Mouse (Mus musculus) liver (tissue): ENCODE data around the gene Olfr69.
A peak's percentile ranks its signal among the peaks of the same experiment; 100 is the strongest.
"Not testable (repeated sequence)": the region's sequence is repeated elsewhere in the genome, so short reads cannot be mapped to it uniquely, and the experiment has no call there.

ENCODE experiments used
- DNase-seq: peaks from one replicate; pipeline ENCODE4 v3.0.0-alpha.2; 2020; ENCODE audit warnings: mixed read lengths

Olfr69 gene

DNA sequence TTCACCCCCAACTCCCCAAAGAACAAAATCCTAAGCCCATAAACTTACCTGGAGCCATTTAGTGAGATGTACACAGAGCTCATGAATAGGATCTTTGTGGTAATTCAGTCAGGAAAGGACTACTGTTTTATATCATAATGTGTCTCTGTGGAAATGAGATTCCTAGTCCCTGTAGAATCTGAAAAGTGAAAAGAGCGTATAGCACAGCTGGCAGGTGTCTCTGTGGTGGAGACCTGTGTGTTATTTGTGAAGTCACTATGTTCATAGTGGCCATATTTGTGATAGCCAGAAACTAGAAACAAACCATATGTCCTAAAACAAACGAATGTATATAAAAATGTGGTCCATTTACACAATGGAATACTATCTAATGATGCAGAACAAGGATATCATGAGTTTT is at the start of gene Olfr69:
TSS of gene Olfr69 (minus strand) at position 101 of the 400 bp plus-strand sequence.
- no peak for DNase-seq

DNA sequence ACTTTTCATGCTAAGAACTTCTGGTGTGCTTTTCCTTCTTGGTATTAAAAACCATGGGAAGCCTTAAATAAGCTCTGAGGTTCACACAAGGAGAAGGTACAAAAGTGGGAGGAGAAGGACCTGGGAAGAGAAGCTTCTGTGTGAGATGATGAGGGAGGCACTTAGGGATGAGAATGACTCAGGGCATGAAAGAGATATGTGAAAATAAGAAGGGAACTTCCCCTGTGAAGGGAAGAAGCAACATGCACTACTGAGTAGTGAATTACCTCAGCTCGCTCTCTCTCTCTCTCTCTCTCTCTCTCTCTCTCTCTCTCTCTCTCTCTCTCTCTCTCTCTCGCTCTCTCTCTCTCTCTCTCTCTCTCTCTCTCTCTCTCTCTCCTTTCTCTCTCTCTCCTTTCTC is 43.7 kb upstream of the Olfr69 start:
- DNase-seq, result not testable (repeated sequence)

DNA sequence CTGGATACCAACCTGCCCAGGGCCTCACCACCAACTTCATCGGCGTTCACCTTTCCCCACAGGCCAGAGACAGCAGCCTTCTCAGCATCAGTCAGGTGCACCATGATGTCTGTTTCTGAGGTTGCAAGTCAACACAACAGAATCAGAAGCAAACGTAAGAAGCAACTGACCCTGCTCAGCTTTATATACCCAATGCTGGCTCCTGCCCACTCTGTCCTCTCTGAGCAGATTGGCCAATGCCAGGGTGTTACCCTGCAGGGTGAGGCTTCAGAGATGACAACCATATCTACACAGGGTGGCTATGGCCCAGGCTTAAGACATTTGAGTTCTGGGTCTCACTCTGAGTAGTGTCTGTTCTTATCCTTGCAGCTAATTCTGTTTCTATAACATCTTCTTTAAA is 42.4 kb upstream of the Olfr69 start, which contains the start of gene Hbb-bt:
TSS of gene Hbb-bt (minus strand) at position 231 of the 400 bp plus-strand sequence.
- peak; percentile 90 for DNase-seq

DNA sequence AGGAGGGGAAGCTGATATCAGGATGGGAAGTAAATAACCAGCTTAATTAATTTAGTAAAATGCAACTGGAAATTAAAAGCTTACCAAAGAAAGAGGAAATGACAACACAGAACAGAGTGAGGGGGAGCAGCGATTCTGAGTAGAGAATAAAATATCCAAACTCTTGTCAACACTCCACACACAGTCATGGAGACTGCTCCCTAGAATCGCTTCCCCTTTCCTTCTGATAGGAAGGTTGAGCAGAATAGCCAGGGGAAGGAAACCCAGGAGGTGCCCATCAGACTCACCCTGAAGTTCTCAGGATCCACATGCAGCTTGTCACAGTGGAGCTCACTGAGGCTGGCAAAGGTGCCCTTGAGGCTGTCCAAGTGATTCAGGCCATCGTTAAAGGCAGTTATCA is 41.8 kb upstream of the Olfr69 start:
- DNase-seq, result not testable (repeated sequence)

DNA sequence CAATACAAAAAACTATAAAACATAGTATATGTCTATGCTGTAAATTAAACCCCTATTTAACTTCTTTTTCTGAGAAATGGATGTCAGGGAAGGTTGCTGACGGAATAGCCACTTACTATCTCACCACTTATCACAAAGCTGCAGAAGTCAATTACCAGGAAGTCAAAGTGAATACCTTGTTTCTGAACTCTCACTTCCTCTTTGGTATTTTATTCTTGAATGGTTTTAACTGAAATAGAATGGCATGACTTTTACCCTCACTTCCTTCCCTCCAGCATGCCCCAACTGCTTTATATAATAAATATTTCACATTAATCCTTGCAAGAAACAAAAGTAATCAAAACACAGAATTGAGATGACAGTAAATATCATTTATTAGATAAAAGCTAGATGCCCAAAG is 40.8 kb upstream of the Olfr69 start:
- no peak for DNase-seq

DNA sequence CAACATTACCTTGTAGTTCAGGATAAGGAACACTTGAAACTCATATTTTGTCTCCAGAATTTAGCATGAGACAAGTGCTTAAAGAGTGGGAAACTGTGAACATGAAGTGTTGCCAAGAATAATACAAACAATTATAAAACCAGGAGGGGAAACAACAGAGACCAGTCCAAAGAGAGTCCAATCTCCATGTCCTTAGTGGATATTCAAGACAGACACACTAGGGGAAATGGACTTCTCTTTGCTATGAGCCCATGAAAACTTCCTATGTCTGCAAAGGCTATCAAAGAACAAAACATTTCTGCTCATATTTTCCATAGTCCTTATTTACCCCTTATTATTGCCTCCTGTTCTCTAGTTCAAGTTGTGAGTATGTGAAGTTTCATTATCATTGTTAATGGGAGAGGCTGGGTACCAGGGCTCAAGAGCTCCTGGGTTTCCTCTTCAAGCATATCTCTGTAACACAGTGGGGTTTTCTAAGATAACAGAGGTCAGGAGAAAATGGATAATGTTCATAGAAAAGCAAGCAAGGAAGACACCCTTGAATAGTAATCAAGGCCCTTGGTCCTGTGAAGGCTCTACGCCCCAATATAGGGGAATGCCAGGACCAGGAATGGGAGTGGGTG is 39.9 kb upstream of the Olfr69 start:
- DNase-seq, result peak; percentile 56

DNA sequence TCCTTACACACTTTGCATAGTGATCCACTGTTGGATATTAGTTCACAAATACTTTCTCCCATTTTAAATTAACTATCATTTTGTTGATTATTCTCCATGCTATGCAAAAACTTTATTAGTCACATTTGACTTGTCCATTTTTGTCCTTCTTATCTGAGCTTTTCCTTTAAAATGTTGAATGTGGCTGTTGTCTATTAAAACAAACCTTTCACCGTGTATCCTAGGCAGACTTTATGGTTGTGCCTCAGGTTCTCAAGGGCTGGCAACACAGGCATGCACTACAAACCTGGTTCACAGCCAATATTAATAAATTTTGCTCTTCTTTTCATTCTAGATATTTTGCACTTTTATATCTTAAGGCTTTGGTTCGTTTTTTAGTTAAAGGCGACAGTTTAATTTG is 39.4 kb upstream of the Olfr69 start:
- DNase-seq, result no peak

DNA sequence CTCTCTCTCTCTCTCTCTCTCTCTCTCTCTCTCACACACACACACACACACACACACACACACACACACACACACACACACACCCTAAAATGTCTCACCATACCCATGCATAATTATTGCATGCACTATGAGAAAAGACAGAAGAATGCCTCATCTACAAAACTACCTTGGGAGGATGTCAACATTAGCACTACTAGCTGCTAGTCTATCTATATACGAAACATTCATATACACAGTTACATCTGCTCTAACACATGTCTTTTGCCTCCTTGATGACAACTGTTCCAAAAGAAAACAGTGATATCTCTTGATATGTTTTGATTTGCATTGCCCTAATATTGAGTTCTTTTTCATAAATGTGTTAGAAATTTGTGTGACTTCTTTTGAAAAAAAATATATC is 38.9 kb upstream of the Olfr69 start:
- no peak for DNase-seq

DNA sequence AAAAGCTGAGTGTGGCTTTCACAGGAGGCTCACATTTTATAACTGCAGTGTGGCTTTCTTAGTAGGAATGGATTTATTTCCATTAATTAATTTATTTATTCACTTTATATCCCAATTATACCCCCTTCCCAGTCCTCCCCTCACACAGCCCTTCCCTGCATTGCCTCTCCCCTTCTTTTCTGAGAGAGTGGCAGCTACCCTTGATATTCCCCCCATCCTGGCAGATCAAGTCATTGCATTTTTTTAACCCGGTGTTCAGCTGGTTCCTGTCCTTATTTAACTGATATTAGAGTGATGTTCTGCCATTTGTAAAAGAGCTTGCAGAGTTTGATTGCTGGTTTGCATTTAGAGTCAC is 38.4 kb upstream of the Olfr69 start:
- DNase-seq, result no peak

DNA sequence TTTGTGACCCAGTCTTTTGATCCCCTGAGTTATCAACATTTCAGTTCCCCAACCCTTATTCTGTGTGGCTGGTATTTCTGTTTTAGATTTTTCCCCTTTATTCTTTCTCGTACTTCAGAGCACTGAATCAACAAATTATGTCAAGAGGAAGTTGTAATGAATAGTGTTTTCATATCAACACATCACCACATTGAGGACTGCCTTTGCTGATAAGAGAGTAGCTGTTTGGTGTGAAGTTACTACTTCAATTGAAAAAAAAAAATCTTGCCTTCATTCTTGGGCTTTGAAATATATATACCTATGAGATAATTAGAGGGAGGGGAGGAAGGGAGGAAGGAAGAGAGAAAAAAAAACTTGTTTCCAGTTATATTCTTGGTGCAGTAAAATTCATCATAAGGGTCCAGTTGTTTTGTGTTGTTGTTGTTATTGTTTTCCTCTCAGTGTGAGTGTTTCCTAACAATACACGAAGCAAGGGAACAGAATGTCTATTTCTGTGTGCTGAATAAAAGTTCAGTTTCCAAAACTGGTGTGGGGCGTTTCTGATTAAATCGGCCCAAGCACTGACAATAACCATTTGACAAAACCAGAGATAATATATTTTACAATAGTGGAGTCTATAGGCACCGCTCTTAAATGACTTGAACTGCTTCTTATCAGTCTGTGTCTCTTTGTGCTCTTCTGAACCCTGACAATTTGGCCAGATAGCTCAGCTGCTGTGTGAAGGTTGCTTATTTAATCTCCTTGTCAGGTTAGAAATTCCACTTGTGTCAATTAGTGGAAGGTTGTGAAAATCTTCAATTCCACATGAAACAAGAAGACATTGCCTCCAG is 37.8 kb upstream of the Olfr69 start:
- no peak for DNase-seq

DNA sequence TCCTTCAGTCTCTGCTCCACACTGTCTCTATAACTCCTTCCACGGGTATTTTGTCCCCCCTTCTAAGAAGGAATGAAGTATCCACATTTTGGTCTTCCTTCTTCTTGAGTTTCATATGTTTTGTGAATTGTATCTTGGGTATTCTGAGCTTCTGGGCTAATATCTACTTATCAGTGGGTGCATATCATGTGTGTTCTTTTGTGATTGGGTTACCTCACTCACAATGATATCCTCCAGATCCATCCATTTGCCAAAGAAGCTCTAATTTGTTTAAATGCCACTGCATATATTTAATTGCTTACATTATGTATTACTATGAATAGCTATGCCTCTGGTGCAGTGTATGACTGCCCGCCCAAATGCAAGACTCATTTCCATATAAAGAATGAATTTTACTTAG is 36.7 kb upstream of the Olfr69 start:
- DNase-seq, result not testable (repeated sequence)

DNA sequence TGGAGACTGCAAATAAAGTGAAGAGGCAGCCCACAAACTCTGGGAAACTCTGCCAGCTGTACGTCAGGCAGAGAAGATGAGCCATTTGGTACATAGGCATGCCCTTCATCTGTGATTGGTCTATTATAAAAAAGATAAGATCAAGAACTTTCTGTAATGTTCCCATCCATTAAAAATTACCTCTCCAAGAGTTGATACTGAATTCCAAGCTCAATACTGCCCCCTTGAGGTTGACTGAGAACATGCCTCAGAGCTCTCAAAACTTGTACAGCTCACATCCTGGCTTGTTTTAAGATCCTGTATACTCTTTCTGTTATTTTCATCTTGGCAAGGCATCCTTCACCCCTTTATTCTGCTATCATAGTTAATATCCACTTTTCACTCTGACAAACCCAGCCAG is 35.5 kb upstream of the Olfr69 start:
- peak; percentile 61 for DNase-seq

DNA sequence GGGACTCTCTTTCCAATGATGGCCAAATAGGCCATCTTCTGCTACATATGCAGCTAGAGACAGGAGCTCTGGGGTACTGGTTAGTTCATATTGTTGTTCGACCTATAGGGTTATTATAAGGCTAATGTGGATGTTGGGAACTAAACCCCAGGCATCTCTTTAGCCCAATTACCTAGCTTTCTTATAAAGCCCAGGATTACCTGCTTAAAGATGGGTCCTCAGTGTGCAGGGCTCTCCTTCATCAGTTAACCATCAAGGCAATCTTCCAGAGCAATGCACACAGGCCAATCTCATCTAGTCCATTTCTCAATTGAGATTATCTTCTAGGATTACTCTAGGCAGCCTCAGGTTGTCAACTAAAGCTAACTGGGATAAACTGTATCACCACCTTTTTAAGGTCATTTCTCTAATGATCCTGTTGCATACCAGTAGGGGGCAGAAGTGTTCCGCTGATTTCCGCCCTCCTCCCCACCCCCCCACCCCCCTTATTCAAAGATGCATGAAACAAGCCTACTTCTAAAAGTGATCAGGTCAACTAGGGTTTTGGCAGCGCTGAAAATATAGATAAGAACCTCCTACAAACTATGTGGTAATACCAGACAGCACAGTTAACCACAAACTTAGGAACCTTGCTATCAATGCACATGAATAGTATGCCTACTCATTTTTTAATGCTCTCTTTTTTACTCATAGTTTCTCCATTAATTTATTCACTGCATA is 21.4 kb upstream of the Olfr69 start:
- DNase-seq, result peak; percentile 73

DNA sequence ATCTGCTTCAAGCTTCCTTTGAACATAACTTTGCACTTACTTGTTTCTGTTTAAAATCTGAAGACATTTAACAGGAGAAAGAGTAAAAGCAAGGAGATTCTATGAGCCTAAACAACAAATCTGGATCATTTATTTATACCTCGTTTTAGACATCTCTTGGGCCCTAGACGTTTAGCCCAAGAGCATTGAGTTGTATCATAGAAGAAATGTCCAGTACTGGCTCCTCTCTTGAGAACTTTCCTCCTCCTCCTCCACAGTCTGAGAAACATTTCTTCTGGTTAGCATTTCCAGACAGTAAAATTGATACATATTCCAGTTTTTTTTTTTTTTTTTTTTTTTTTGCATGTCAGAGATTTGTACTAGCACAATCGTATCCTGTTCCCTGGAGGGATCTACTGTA is 20.3 kb upstream of the Olfr69 start, which contains the start of gene Olfr67:
TSS of gene Olfr67 (minus strand) at position 101 of the 400 bp plus-strand sequence.
- no peak for DNase-seq

DNA sequence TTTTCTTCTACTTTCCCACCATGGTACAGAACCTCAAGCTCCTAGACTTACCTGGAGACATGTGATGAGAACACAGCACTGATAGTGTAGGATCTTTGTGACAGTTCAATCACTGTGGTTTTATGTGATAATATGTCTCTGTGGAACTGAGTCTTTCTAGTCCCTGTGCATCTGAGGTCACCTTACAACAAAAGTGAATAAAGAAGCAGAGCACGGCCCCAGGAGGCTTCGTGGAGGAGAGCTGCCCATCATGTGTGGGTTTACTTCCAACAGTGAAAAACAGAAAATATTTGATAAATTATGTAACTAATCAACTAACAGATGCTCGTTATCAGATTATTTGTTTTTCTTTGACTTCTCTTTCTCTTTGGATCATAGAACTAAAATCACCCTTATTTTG is 8.2 kb upstream of the Olfr69 start, which contains the start of gene Olfr68:
TSS of gene Olfr68 (minus strand) at position 101 of the 400 bp plus-strand sequence.
- no peak for DNase-seq

DNA sequence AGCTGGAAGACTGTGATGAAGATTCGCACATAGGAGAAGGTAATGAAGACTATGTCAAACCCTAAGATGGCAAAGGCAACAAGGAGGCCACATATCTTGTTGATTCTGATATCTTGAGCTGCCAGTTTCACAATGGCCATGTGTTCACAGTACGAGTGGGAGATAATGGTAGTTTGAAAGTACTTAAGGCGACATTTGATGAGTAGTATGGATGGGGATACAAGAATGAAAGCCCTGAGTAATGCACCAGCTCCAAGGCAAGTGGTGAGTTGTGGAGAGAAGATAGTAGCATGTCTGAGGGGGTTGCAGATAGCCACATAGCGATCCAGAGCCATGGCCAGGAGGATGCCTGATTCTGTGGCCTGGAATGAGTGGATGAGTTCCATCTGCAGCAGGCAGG is 6.3 kb upstream of the Olfr69 start:
- not testable (repeated sequence) for DNase-seq

DNA sequence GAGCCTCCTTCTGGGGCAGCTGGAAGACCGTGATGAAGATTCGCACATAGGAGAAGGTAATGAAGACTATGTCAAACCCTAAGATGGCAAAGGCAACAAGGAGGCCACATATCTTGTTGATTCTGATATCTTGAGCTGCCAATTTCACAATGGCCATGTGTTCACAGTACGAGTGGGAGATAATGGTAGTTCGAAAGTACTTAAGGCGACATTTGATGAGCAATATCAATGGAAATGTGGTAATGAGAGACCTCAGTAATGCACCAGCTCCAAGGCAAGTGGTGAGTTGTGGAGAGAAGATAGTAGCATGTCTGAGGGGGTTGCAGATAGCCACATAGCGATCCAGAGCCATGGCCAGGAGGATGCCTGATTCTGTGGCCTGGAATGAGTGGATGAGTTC is 3.7 kb downstream of the Olfr69 start:
- not testable (repeated sequence) for DNase-seq

DNA sequence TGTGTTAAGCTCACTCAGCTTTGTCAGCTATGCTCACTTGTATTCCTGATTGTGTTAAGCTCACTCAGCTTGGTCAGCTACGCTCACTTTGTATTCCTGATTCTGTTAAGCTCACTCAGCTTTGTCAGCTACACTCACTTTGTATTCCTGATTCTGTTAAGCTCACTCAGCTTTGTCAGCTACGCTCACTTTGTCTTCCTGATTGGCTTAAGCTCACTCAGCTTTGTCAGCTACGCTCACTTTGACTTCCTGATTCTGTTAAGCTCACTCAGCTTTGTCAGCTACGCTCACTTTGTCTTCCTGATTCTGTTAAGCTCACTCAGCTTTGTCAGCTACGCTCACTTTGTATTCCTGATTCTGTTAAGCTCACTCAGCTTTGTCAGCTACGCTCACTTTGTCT is 9.2 kb downstream of the Olfr69 start:
- DNase-seq, result not testable (repeated sequence)

DNA sequence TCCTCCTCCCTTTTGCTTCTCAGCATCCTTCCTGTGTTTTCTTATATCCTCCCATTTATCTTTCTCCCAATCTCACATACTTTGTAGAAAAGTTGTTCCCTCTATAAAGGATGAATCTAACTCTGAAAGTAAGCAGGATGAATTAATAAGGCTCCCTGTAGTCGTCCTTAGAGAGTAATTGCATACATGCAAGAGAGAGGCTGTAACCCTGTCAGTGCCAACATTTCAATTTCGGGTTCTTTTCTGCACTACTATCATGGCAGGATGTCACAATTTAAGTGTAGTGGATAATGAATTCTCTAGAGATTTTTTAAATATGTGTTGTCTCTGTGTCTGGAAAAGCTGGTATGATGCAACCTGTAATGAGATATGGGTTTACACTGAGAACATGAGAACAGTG is 14.2 kb downstream of the Olfr69 start, which contains the start of gene Olfr630:
TSS of gene Olfr630 (minus strand) at position 101 of the 400 bp plus-strand sequence.
- DNase-seq, result no peak

DNA sequence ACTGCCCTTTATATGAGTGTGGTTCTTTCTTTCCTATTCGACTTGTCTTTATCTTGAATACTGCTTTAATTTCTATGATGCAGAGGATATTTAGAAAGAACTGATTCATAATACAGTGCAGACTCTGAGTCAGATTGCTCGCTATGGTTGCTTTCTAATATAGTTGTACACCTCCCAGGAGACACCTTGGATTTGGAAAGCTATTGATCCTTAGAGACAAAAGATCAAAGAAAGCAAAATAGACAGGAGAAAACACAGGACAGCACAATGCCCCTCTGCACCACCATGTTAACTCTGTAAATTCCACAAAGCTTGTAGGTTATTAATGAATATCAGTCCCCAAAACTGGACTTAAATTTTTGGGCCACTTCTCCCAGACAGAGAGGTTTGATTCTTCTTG is 26.6 kb downstream of the Olfr69 start, which contains the start of gene Olfr629:
TSS of gene Olfr629 (minus strand) at position 101 of the 400 bp plus-strand sequence.
- no peak for DNase-seq

DNA sequence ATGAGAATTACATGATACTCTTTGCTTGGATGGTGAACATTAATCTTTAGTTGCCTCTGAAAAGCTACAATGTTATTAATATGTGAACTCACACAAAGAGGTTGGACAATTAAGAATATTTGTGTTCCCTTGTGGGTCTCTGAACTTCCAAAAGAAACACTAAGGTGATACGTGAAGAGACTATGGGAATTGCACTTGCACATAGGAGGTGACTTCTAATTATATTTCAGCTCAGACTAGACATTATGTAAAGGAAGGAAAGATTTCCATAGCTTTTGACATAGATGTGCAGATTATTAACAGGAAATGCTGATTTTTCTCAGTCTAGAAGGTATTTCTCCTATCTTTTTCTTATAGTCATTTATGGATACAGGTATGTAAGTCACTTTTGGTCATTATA is 41.3 kb downstream of the Olfr69 start, which contains the start of gene Olfr628:
TSS of gene Olfr628 (plus strand) at position 301 of the 400 bp plus-strand sequence.
- DNase-seq, result no peak

DNA sequence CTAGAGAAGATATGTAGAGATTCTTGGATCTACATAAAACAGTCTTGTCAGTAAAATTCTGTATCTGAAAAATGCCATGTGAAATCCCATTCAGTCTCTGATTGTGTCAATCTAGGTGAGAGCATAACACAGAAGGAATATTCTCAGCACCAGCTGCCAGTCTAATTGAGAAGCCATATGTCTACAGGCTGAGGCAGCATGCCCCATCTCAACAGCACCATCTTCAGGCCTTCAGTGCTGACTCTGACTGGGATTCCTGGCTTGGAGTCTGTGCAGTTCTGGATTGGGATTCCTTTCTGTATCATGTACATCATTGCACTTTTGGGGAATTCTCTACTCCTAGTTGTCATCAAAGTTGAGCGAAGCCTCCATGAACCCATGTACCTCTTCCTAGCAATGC is 55.0 kb downstream of the Olfr69 start:
- DNase-seq, result not testable (repeated sequence)
